Mouse (Mus musculus): ENCODE results near the gene Rnf103. TPM values are rescaled to one million over a fixed set of nuclear protein-coding genes. Genes with fewer than 3 reads are reported as not detected.

Rnf103 gene
- total and polyA plus RNA-seq, 3 experiments: 4.2 to 7.0 (median 6.0) TPM

DNA sequence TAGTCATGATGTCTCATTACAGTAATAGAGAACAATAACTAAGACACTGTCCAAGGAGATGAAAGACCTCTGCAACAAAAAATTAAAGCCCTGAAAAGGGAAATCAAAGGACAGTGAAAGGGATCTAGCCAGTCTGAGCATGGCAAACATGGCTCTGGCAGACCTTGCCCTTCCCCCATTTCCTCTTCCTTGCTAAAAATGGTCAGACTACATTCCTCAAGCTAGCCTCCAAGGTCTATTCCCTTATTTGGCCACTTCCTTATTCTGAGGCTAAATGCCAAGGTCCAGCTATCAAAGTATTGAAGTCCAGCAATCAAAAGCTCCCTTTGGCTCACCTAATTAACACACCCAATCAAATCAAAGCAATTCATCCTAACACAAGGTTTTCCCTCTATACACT, 43.6 kb downstream of the Rnf103 start:
- H3K4me3 ChIP-seq (replicated peaks in 1 of 3; ENCODE audit: low read depth in 2 of 3, low read length in 2 of 3, poor library complexity in 1 of 3): no peak overlapping the region
- no peak for DNase-seq (ENCODE audit: extremely low read depth)
- H3K9ac ChIP-seq (ENCODE audit: insufficient read depth, low read depth): no peak overlapping the region
- H3K79me2 ChIP-seq (replicated peaks; ENCODE audit: control insufficient read depth, extremely low read depth, insufficient read depth, poor library complexity, severe bottlenecking): no peaks in the 10 kb centered on the region
- no peak overlapping the region for H3K27ac ChIP-seq (ENCODE audit: insufficient read depth, low read depth)
- peaks cover 2% of the 10 kb centered on the region for H3K27me3 ChIP-seq (replicated peaks)
- no peaks in the 10 kb centered on the region for H3K9me3 ChIP-seq (replicated peaks; ENCODE audit: low read length)
- TF ChIP-seq KAT2A (IDR thresholded peaks at IDR 0.05; ENCODE audit: insufficient replicate concordance, low read length) (no peak), ZMIZ1 (IDR thresholded peaks at IDR 0.05; ENCODE audit: low read depth, low read length) (no peak), E2F4 (IDR thresholded peaks at IDR 0.05; ENCODE audit: insufficient replicate concordance, low read depth, low read length) (no peak), MXI1 (IDR thresholded peaks at IDR 0.05; ENCODE audit: low read depth, low read length) (no peak), ZC3H11A (IDR thresholded peaks at IDR 0.05; ENCODE audit: low read depth, low read length) (no peak), CHD1 (IDR thresholded peaks at IDR 0.05; ENCODE audit: low read depth, low read length) (no peak), SIN3A (IDR thresholded peaks at IDR 0.05; ENCODE audit: low read length) (no peak), HCFC1 (IDR thresholded peaks at IDR 0.05; ENCODE audit: low read depth, low read length) (no peak), NELFE (IDR thresholded peaks at IDR 0.05; ENCODE audit: low read depth, low read length) (no peak), GABPA (IDR thresholded peaks at IDR 0.05; ENCODE audit: insufficient replicate concordance, low read depth, low read length) (no peak), MAX (IDR thresholded peaks at IDR 0.05; ENCODE audit: low read length) (no peak), USF2 (conservative IDR thresholded peaks at IDR 0.05; ENCODE audit: low read depth, low read length) (no peak), CHD2 (IDR thresholded peaks at IDR 0.05; ENCODE audit: low read length) (no peak), ELF1 (IDR thresholded peaks at IDR 0.05; ENCODE audit: low read depth, low read length) (no peak), CTCF (conservative IDR thresholded peaks at IDR 0.05 in 1 of 2, IDR thresholded peaks at IDR 0.05 in 1 of 2; ENCODE audit: low read depth in 2 of 2, low read length in 2 of 2) (no peak)
- no peak overlapping the region for H3K4me2 ChIP-seq (ENCODE audit: insufficient read depth, low read depth, poor library complexity, severe bottlenecking)
- dilution Hi-C loops (cut with MboI; ENCODE audit: extremely low pct_ligation_motif_present, extremely low pct_unique_long_range_greater_than_20kb, low sequenced_read_pairs) (no loop called here), in situ Hi-C loops (cut with MboI; ENCODE audit: low pct_ligation_motif_present, low pct_unique_long_range_greater_than_20kb, low sequenced_read_pairs) (no loop called here)
- no peaks in the 10 kb centered on the region for H3K36me3 ChIP-seq (replicated peaks in 1 of 2; ENCODE audit: control insufficient read depth in 1 of 2, insufficient read depth in 1 of 2, low read length in 1 of 2)
- no peaks in the 10 kb centered on the region for H3K4me1 ChIP-seq (ENCODE audit: control insufficient read depth in 1 of 2, insufficient read depth in 2 of 2)

DNA sequence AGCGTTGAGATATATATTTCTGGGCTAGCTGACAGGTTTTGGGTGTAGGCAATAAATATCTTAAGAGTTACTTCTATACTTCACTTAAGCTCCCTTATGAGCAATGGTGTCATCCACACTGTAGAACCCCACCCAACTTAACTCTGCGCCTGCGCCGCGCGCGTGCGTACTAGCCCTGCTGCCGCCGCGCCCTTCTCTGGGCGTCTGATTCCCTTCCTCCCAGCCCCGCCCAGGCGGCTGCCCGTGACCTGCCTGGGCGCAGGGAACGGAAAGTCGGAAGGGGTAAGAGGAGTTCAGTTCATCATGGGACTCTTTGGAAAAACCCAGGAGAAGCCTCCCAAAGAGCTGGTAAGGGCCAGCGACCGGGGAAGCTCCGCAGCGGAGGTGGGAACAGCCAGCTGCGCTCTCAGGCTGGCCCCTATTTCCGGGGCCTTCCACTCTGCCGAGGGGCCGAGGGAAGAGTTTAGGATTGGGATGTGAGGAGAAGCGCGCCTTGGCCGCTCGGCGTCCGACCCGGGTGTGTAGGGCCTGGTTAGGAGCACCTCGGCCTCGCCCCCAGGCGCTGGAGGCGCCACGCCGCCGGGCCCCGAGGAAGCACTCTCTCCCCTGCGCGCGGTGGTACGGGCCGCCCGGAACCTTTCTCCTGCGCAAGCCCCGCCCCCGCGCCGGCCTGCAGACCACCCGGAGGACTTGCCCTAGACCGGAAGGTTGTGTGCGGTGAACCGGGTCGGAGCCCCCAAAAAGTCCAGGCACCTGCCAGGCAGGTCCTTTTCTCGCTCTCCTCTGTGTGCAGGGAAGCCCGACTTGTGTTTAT, 50.2 kb downstream of the Rnf103 start, which contains the start of gene Chmp3:
TSS of gene Chmp3 (plus strand) at position 112 of the 814 bp plus-strand sequence.
- peak within 1 kb of the TSS; percentile 87 for H3K9ac ChIP-seq (ENCODE audit: insufficient read depth, low read depth)
- in situ Hi-C loops (cut with MboI; ENCODE audit: low pct_ligation_motif_present, low pct_unique_long_range_greater_than_20kb, low sequenced_read_pairs): no loop called here
- H3K4me1 ChIP-seq (ENCODE audit: control insufficient read depth in 1 of 2, insufficient read depth in 2 of 2): peaks cover 0 to 34% of the 10 kb centered on the region in 2 experiments; a peak in 2 of 4 replicates
- peaks cover 0 to 6% of the 10 kb centered on the region in 2 experiments for H3K36me3 ChIP-seq (replicated peaks in 1 of 2; ENCODE audit: control insufficient read depth in 1 of 2, insufficient read depth in 1 of 2, low read length in 1 of 2)
- H3K79me2 ChIP-seq (replicated peaks; ENCODE audit: control insufficient read depth, extremely low read depth, insufficient read depth, poor library complexity, severe bottlenecking): peaks cover 2% of the 10 kb centered on the region; the same call in 1 of the 2 replicates
- H3K4me2 ChIP-seq (ENCODE audit: insufficient read depth, low read depth, poor library complexity, severe bottlenecking): peak within 1 kb of the TSS; percentile 58
- no peaks in the 10 kb centered on the region for H3K9me3 ChIP-seq (replicated peaks; ENCODE audit: low read length)
- H3K4me3 ChIP-seq (replicated peaks in 1 of 3; ENCODE audit: low read depth in 2 of 3, low read length in 2 of 3, poor library complexity in 1 of 3): peak within 1 kb of the TSS; percentile 73 to 80 (median 74)
- dilution Hi-C loops (cut with MboI; ENCODE audit: extremely low pct_ligation_motif_present, extremely low pct_unique_long_range_greater_than_20kb, low sequenced_read_pairs): no loop called here
- peak within 1 kb of the TSS; percentile 76 for H3K27ac ChIP-seq (ENCODE audit: insufficient read depth, low read depth)
- peak; percentile 90 for DNase-seq (ENCODE audit: extremely low read depth)
- H3K27me3 ChIP-seq (replicated peaks): no peaks in the 10 kb centered on the region
- TF ChIP-seq SMC3 (IDR thresholded peaks at IDR 0.05; ENCODE audit: low read depth, low read length): no peak
- TF ChIP-seq NELFE (IDR thresholded peaks at IDR 0.05; ENCODE audit: low read depth, low read length): peak; percentile 79
- TF ChIP-seq E2F4 (IDR thresholded peaks at IDR 0.05; ENCODE audit: insufficient replicate concordance, low read depth, low read length): no peak
- 0 out of 2 replicates have a peak, but pooled peaks have one; percentile 69 for TF ChIP-seq MAZ (IDR thresholded peaks at IDR 0.05; ENCODE audit: low read depth, low read length)
- no peak for TF ChIP-seq ZKSCAN1 (IDR thresholded peaks at IDR 0.05; ENCODE audit: borderline replicate concordance, low read depth, low read length)
- 0 out of 2 replicates have a peak, but pooled peaks have one; percentile 42 for TF ChIP-seq JUND (conservative IDR thresholded peaks at IDR 0.05; ENCODE audit: low read depth, low read length)
- TF ChIP-seq JUN (IDR thresholded peaks at IDR 0.05; ENCODE audit: insufficient read depth, low read depth, low read length): no peak
- peak; percentile 80 for TF ChIP-seq HCFC1 (IDR thresholded peaks at IDR 0.05; ENCODE audit: low read depth, low read length)
- TF ChIP-seq SIN3A (IDR thresholded peaks at IDR 0.05; ENCODE audit: low read length): peak; percentile 76
- no peak for TF ChIP-seq ETS1 (conservative IDR thresholded peaks at IDR 0.05; ENCODE audit: low read depth, low read length)
- TF ChIP-seq NRF1 (IDR thresholded peaks at IDR 0.05; ENCODE audit: low read depth, low read length): peak; percentile 96
- TF ChIP-seq MEF2A (IDR thresholded peaks at IDR 0.05; ENCODE audit: borderline replicate concordance, low read depth, low read length): peak; percentile 19; the same call in 1 of the 2 replicates
- peak; percentile 53; the same call in 1 of the 2 replicates for TF ChIP-seq MAX (IDR thresholded peaks at IDR 0.05; ENCODE audit: low read length)
- no peak for TF ChIP-seq MAFK (IDR thresholded peaks at IDR 0.05; ENCODE audit: insufficient replicate concordance, low read length)
- peak; percentile 83; the same call in 1 of the 2 replicates for TF ChIP-seq TCF12 (IDR thresholded peaks at IDR 0.05; ENCODE audit: low read depth, low read length)
- TF ChIP-seq CTCF (conservative IDR thresholded peaks at IDR 0.05 in 1 of 2, IDR thresholded peaks at IDR 0.05 in 1 of 2; ENCODE audit: low read depth in 2 of 2, low read length in 2 of 2): no peak
- TF ChIP-seq TBP (conservative IDR thresholded peaks at IDR 0.05; ENCODE audit: low read depth, low read length): peak; percentile 86
- TF ChIP-seq BHLHE40 (IDR thresholded peaks at IDR 0.05; ENCODE audit: low read depth, low read length): peak; percentile 58; the same call in 1 of the 2 replicates
- no peak for TF ChIP-seq USF1 (IDR thresholded peaks at IDR 0.05; ENCODE audit: low read depth, low read length)
- peak; percentile 17; the same call in 1 of the 2 replicates for TF ChIP-seq KAT2A (IDR thresholded peaks at IDR 0.05; ENCODE audit: insufficient replicate concordance, low read length)

Measured in CH12.LX (cell line).